Mouse (Mus musculus): ENCODE measurements at regions not wholly inside any gene's neighbourhood (a gene's known extent, or its start where the extent isn't known, plus 50 kb on each side); places are given as distances from the start of the nearest gene placed in this dataset.

GRCm38 (mm10) chr10:87740323-87740722 lies 117.7 kb upstream of the Igf1 start:
- no peak for DNase-seq (ENCODE audit: extremely low spot score in 1 of 2, low spot score in 2 of 2)
- H3K27ac ChIP-seq, result no peak overlapping the region
- intact Hi-C loops (cut with DNase I), result no loop called here
- no peak for TF ChIP-seq CTCF (IDR thresholded peaks at IDR 0.05)
- no peak overlapping the region for H3K4me3 ChIP-seq

GRCm38 (mm10) chr10:87742766-87743165 lies 115.3 kb upstream of the Igf1 start:
- Histone ChIP-seq H3K4me3 (no peak overlapping the region), H3K27ac (no peak overlapping the region)
- no peak for DNase-seq (ENCODE audit: extremely low spot score in 1 of 2, low spot score in 2 of 2)
- TF ChIP-seq CTCF (IDR thresholded peaks at IDR 0.05), result no peak
- intact Hi-C loops (cut with DNase I), result no loop called here

- intact Hi-C loops (cut with DNase I), result no loop called here
- no peak for TF ChIP-seq CTCF (IDR thresholded peaks at IDR 0.05)
- H3K27ac ChIP-seq, result no peak overlapping the region
- DNase-seq (ENCODE audit: extremely low spot score in 1 of 2, low spot score in 2 of 2), result no peak
- H3K4me3 ChIP-seq, result no peak overlapping the region
These were observed 110.1 kb upstream of the Igf1 start for GRCm38 (mm10) chr10:87747846-87748552.

- intact Hi-C loops (cut with DNase I), result no loop called here
- no peak for TF ChIP-seq CTCF (IDR thresholded peaks at IDR 0.05)
- Histone ChIP-seq H3K4me3 (no peak overlapping the region), H3K27ac (no peak overlapping the region)
- no peak for DNase-seq (ENCODE audit: extremely low spot score in 1 of 2, low spot score in 2 of 2)
These were observed 109.4 kb upstream of the Igf1 start for GRCm38 (mm10) chr10:87748631-87749193.

GRCm38 (mm10) chr10:87750321-87750720 lies 107.7 kb upstream of the Igf1 start:
- no peak overlapping the region for H3K4me3 ChIP-seq
- no peak for DNase-seq (ENCODE audit: extremely low spot score in 1 of 2, low spot score in 2 of 2)
- no peak overlapping the region for H3K27ac ChIP-seq
- intact Hi-C loops (cut with DNase I), result no loop called here
- no peak for TF ChIP-seq CTCF (IDR thresholded peaks at IDR 0.05)

- Histone ChIP-seq H3K27ac (no peak overlapping the region), H3K4me3 (no peak overlapping the region)
- no peak for TF ChIP-seq CTCF (IDR thresholded peaks at IDR 0.05)
- DNase-seq (ENCODE audit: extremely low spot score in 1 of 2, low spot score in 2 of 2), result no peak
- intact Hi-C loops (cut with DNase I), result no loop called here
These were observed 107.1 kb upstream of the Igf1 start for GRCm38 (mm10) chr10:87750972-87751371.

GRCm38 (mm10) chr10:87752117-87752516 lies 105.9 kb upstream of the Igf1 start:
- intact Hi-C loops (cut with DNase I), result no loop called here
- Histone ChIP-seq H3K27ac (no peak overlapping the region), H3K4me3 (no peak overlapping the region)
- no peak for DNase-seq (ENCODE audit: extremely low spot score in 1 of 2, low spot score in 2 of 2)
- no peak for TF ChIP-seq CTCF (IDR thresholded peaks at IDR 0.05)

- no peak for DNase-seq (ENCODE audit: extremely low spot score in 1 of 2, low spot score in 2 of 2)
- Histone ChIP-seq H3K4me3 (no peak overlapping the region), H3K27ac (no peak overlapping the region)
- TF ChIP-seq CTCF (IDR thresholded peaks at IDR 0.05), result no peak
- intact Hi-C loops (cut with DNase I), result no loop called here
These were observed 104.6 kb upstream of the Igf1 start for GRCm38 (mm10) chr10:87753483-87753882.

- no peak for DNase-seq (ENCODE audit: extremely low spot score in 1 of 2, low spot score in 2 of 2)
- no peak overlapping the region for H3K4me3 ChIP-seq
- H3K27ac ChIP-seq, result no peak overlapping the region
- no peak for TF ChIP-seq CTCF (IDR thresholded peaks at IDR 0.05)
- intact Hi-C loops (cut with DNase I), result no loop called here
These were observed 96.5 kb upstream of the Igf1 start for GRCm38 (mm10) chr10:87761528-87762030.

- TF ChIP-seq CTCF (IDR thresholded peaks at IDR 0.05), result no peak
- no peak overlapping the region for H3K4me3 ChIP-seq
- no peak overlapping the region for H3K27ac ChIP-seq
- DNase-seq (ENCODE audit: extremely low spot score in 1 of 2, low spot score in 2 of 2), result no peak
- intact Hi-C loops (cut with DNase I), result no loop called here
These were observed 70.5 kb upstream of the Igf1 start for GRCm38 (mm10) chr10:87787521-87787920.

- TF ChIP-seq CTCF (IDR thresholded peaks at IDR 0.05), result no peak
- DNase-seq (ENCODE audit: extremely low spot score in 1 of 2, low spot score in 2 of 2), result no peak
- H3K27ac ChIP-seq, result no peak overlapping the region
- intact Hi-C loops (cut with DNase I), result no loop called here
- H3K4me3 ChIP-seq, result no peak overlapping the region
These were observed 65.7 kb upstream of the Igf1 start for GRCm38 (mm10) chr10:87792346-87792745.

GRCm38 (mm10) chr10:87803936-87804791 lies 53.9 kb upstream of the Igf1 start:
- no peak overlapping the region for H3K27ac ChIP-seq
- no peak overlapping the region for H3K4me3 ChIP-seq
- no peak for TF ChIP-seq CTCF (IDR thresholded peaks at IDR 0.05)
- intact Hi-C loops (cut with DNase I), result no loop called here
- no peak for DNase-seq (ENCODE audit: extremely low spot score in 1 of 2, low spot score in 2 of 2)
